Mouse (Mus musculus) C2C12 (cell line): ENCODE measurements around the gene Kmt2e. TPM values are rescaled to one million over a fixed set of nuclear protein-coding genes. Genes with fewer than 3 reads are reported as not detected.

Experiments used
- H3K27me3 ChIP-seq: one replicate; pipeline ENCODE4 v1.6.1; 2011; ENCODE audit not compliant: control insufficient read depth, insufficient read depth, insufficient read length
- H3K36me3 ChIP-seq: one replicate; pipeline ENCODE4 v1.6.1; 2011; ENCODE audit not compliant: control insufficient read depth, insufficient read depth
- H3K4me3 ChIP-seq: one replicate; pipeline ENCODE4 v1.5.1; 2011; ENCODE audit warnings: mild to moderate bottlenecking, control low read depth; ENCODE audit not compliant: poor library complexity, insufficient read depth, severe bottlenecking
- H3K79me2 ChIP-seq: one replicate; pipeline ENCODE4 v1.6.1; 2011; ENCODE audit not compliant: control insufficient read depth, insufficient read depth
- H3K79me3 ChIP-seq: one replicate; pipeline ENCODE4 v1.6.1; 2011; ENCODE audit warnings: low read depth, control low read depth
- H3ac ChIP-seq: one replicate; pipeline ENCODE3; 2011; ENCODE audit warnings: low read depth; ENCODE audit not compliant: control insufficient read depth, insufficient read length
- CEBPB ChIP-seq: IDR thresholded peaks from one replicate; pipeline ENCODE4 v1.6.1; 2011; ENCODE audit warnings: low read depth, mild to moderate bottlenecking, control low read depth, moderate library complexity
- CTCF ChIP-seq: IDR thresholded peaks from one replicate; pipeline ENCODE4 v1.5.1; 2011; ENCODE audit not compliant: control insufficient read depth, insufficient read depth, insufficient read length
- FOSL1 ChIP-seq: IDR thresholded peaks from one replicate; pipeline ENCODE4 v1.8.0; 2011; ENCODE audit warnings: mild to moderate bottlenecking, low read length; ENCODE audit not compliant: poor library complexity, insufficient read depth, severe bottlenecking
- MAX ChIP-seq: IDR thresholded peaks from one replicate; pipeline ENCODE4 v1.6.1; 2011; ENCODE audit warnings: mild to moderate bottlenecking, control low read depth
- MYOD1 ChIP-seq: IDR thresholded peaks from one replicate; pipeline ENCODE4 v1.6.1; 2011; ENCODE audit warnings: low read depth; ENCODE audit not compliant: control insufficient read depth, insufficient read length
- MYOG ChIP-seq: IDR thresholded peaks from one replicate; pipeline ENCODE4 v1.6.1; 2011; ENCODE audit not compliant: control insufficient read depth, insufficient read length; ENCODE audit errors: extremely low read depth
- USF1 ChIP-seq: IDR thresholded peaks from one replicate; pipeline ENCODE4 v1.6.1; 2011; ENCODE audit warnings: low read depth, mild to moderate bottlenecking, control low read depth, moderate library complexity
- polyA plus RNA-seq: library from polyadenylated mRNA; unstranded; fragments of >200 nt; fragmentation: generic; extraction: Trizol; gene quantifications from one replicate; pipeline ENCODE4 v1.2.1, GENCODE M21; 2012; ENCODE audit warnings: missing spikeins

Kmt2e gene
- polyA plus RNA-seq, 1 experiment, result 8.0 TPM

GRCm38 (mm10) chr5:23416286-23416643 lies 18.0 kb upstream of the Kmt2e start:
- TF ChIP-seq CTCF (no peak), MYOD1 (no peak)
- H3K4me3 ChIP-seq, result no peak overlapping the region
- H3K79me3 ChIP-seq, result peaks cover 66% of the 10 kb centered on the region
- H3K36me3 ChIP-seq, result peaks cover 14% of the 10 kb centered on the region
- H3K79me2 ChIP-seq, result peaks cover 96% of the 10 kb centered on the region
- no peaks in the 10 kb centered on the region for H3K27me3 ChIP-seq
- H3ac ChIP-seq, result no peak overlapping the region

- no peak overlapping the region for H3ac ChIP-seq
- no peak for TF ChIP-seq MAX
- no peak for TF ChIP-seq USF1
- no peak for TF ChIP-seq MYOD1
- no peak for TF ChIP-seq FOSL1
- TF ChIP-seq CEBPB, result no peak
- no peak for TF ChIP-seq MYOG
- TF ChIP-seq CTCF, result no peak
- H3K79me3 ChIP-seq, result peaks cover 71% of the 10 kb centered on the region
- H3K27me3 ChIP-seq, result no peaks in the 10 kb centered on the region
- peak overlapping the region; percentile 37 for H3K4me3 ChIP-seq
- H3K36me3 ChIP-seq, result peaks cover 24% of the 10 kb centered on the region
- peaks cover 96% of the 10 kb centered on the region for H3K79me2 ChIP-seq
These were observed 16.5 kb upstream of the Kmt2e start for GRCm38 (mm10) chr5:23417716-23418115.

- peak overlapping the region; percentile 70 for H3ac ChIP-seq
- peaks cover 96% of the 10 kb centered on the region for H3K79me2 ChIP-seq
- no peaks in the 10 kb centered on the region for H3K27me3 ChIP-seq
- peaks cover 29% of the 10 kb centered on the region for H3K36me3 ChIP-seq
- peaks cover 71% of the 10 kb centered on the region for H3K79me3 ChIP-seq
- TF ChIP-seq USF1 (no peak), MYOD1 (peak; percentile 44), MYOG (no peak), FOSL1 (no peak), CTCF (no peak), CEBPB (no peak), MAX (no peak)
- H3K4me3 ChIP-seq, result peak overlapping the region; percentile 37
These were observed 16.0 kb upstream of the Kmt2e start for GRCm38 (mm10) chr5:23418147-23418781.

- TF ChIP-seq CEBPB (no peak), FOSL1 (no peak), USF1 (no peak), MYOD1 (no peak), MAX (no peak), MYOG (no peak), CTCF (no peak)
- no peaks in the 10 kb centered on the region for H3K27me3 ChIP-seq
- peak overlapping the region; percentile 37 for H3K4me3 ChIP-seq
- peaks cover 32% of the 10 kb centered on the region for H3K36me3 ChIP-seq
- peaks cover 70% of the 10 kb centered on the region for H3K79me3 ChIP-seq
- peak overlapping the region; percentile 18 for H3ac ChIP-seq
- H3K79me2 ChIP-seq, result peaks cover 96% of the 10 kb centered on the region
These were observed 15.2 kb upstream of the Kmt2e start for GRCm38 (mm10) chr5:23418797-23419595.

- Histone ChIP-seq H3K27me3 (no peaks in the 10 kb centered on the region), H3ac (no peak overlapping the region), H3K4me3 (no peak overlapping the region), H3K36me3 (peaks cover 39% of the 10 kb centered on the region), H3K79me2 (peaks cover 100% of the 10 kb centered on the region), H3K79me3 (peaks cover 76% of the 10 kb centered on the region)
- TF ChIP-seq CEBPB (no peak), CTCF (no peak), FOSL1 (no peak), MYOD1 (no peak), MYOG (no peak), MAX (no peak), USF1 (no peak)
These were observed 14.5 kb upstream of the Kmt2e start for GRCm38 (mm10) chr5:23419616-23420170.

DNA sequence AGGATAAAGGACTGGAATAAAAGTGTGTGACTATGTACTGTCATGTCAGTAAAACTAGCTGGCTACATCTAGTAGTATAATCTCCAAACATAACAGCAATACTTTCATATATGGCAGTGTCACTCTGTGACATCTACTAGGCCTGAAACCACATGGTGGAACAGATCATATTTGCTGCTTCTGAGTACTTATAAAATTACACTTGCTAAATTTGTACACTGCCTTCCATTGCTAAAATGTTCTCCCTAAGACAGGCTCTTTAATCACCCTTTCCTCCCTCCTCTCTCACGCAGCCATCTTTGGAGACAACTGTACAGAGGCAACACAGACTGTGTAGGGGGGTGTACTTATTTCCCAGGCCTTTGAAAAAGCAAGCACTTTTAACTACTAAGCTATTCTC lies 13.8 kb upstream of the Kmt2e start:
- no peaks in the 10 kb centered on the region for H3K27me3 ChIP-seq
- no peak overlapping the region for H3K4me3 ChIP-seq
- no peak for TF ChIP-seq CTCF
- TF ChIP-seq FOSL1, result no peak
- no peak for TF ChIP-seq MYOD1
- no peak for TF ChIP-seq USF1
- TF ChIP-seq MYOG, result no peak
- TF ChIP-seq CEBPB, result no peak
- no peak for TF ChIP-seq MAX
- H3ac ChIP-seq, result no peak overlapping the region
- H3K79me3 ChIP-seq, result peaks cover 77% of the 10 kb centered on the region
- peaks cover 43% of the 10 kb centered on the region for H3K36me3 ChIP-seq
- peaks cover 100% of the 10 kb centered on the region for H3K79me2 ChIP-seq
